Mouse (Mus musculus): ENCODE measurements at regions not wholly inside any gene's neighbourhood (a gene's known extent, or its start where the extent isn't known, plus 50 kb on each side); places are given as distances from the start of the nearest gene placed in this dataset.

DNA sequence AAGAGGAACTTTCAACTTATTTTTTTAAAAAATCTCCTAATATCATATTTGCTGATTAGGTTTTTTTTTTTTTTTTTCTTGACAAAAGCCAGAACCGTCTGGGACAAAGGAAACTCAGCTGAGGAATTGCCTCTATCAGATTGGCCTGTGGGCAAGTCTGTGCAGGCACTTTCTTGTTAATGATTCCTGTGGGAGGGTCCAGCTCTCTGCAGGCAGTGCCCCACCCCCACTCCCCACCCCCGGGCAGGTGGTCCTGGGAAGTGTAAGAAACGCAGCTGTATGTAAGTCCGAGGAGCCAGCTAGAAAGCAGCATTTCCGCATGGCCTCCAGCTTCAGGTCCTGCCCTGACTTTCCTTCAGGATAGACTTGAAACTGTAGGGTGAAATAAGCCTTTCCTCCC is 377.7 kb downstream of the Sox2 start:
- in situ Hi-C loops (cut with MboI, MseI), result no loop called here

DNA sequence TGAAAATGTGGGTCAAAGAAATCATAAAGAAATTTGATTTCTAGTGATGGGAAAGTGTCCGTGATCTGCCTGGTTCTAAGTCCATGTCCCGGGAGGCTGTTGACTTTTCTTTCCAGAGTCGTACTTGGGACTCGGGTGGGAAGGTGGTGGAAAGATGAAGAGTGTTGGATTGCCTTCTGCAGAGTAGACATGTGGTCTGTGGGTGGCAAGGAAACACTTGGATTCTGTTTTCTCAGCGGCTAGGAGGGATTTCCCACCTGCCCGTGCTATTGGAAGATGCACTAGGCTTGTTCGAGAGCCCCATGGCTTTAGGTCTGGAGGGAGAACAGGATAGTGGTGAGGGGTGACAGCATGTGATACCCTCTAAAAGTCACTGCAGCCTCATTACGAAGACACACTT is 379.7 kb downstream of the Sox2 start:
- in situ Hi-C loops (cut with MboI, MseI), result no loop called here

DNA sequence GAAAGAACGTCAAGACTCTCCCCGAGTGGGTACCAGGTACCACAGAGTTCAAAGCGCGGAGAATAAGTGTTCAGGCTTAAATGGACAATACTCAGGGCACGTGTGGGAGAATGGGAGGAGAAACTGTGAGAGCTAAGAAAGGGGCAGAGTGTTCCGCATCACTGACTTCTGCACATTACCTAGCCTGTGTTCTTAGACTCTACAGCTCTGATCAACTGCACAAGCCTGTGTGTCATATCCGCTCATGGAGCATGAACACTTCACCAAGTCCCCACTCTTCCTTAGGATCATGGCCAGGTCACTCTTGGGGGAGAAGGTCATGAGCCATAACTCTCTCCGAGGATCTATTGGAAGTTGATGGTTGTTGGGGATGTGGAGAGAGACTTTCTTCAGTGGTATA is 383.4 kb downstream of the Sox2 start:
- in situ Hi-C loops (cut with MboI, MseI), result no loop called here

DNA sequence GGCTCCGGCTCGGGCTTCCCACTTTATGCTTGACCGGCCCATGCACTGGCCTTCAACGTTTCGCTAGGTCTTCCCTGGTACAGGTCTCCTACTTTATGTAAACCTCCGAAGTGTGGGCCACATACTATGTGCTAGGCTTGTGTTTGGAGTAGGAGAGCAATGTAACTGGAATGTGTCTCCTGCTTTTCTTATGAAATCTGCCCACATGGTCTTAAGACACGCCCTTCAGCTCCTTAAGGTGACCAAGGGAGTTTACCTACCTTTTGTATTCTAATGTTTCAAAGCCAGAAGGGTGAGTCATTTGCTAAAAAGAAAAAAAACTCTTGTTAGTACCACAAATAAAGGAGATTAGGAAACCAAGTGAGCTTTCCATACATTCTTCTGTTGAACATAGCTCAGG is 385.0 kb downstream of the Sox2 start:
- in situ Hi-C loops (cut with MboI, MseI), result no loop called here

DNA sequence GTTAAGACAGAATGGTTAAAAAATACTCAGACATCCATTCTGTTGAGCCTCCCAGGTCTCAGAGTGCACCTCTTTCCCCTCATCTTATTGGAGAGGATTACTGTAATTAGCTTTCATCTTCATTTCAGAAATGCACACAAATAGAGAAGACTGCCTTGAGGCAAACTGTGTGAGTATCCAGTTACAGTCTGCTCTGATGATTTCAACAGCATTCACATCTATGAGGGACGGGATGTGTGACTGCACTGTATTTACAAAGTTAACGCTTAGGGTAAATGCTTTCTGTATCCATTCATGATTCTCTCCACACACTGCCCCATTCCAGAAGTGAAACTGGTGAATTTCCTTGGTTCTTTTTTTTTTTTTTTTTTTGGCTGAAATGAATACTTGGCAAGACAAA is 393.5 kb downstream of the Sox2 start:
- in situ Hi-C loops (cut with MboI, MseI), result no loop called here

DNA sequence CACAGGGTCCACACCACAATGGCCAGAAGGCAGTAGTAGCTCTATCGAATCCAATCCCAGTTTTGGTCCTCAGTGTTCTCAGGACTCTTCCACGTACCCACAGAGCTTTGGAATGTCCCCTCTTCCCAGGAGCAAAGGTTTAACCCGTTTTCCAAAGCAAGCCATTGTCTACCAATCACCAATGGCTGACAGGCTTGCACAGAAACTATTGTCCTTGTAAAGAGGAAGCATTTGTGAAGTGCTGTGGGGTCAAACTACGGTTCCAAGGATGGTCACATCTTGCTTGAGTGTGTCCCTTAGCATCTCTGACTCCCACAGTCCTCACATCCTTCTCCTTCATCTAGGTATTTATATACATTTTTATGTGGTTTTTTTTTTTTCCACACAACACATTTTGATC is 409.2 kb downstream of the Sox2 start:
- in situ Hi-C loops (cut with MboI, MseI), result loop anchor here (25.0 kb wide), 1 partner anchor 497 kb away; no protein-coding TSS in a partner anchor

DNA sequence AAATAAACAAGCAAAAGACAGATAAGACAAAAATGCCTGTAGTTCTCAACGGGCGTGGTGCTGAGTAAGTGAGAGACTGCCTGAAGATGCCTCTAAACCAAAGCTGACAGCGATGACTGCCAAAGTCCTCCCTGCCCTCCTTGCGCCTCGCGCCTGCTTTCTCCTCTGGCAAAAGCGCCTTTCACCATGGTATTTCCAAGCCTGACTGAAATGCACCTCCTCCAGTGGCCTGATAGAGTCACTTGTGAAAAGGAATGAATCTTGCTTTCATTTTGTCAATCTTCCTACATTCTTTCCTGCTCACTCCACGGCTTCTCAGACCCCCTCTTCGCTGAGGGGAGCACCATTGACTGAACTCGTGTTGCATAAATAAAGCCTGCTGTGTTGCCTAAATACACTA is 409.8 kb downstream of the Sox2 start:
- in situ Hi-C loops (cut with MboI, MseI), result loop anchor here (25.0 kb wide), 1 partner anchor 498 kb away; no protein-coding TSS in a partner anchor

DNA sequence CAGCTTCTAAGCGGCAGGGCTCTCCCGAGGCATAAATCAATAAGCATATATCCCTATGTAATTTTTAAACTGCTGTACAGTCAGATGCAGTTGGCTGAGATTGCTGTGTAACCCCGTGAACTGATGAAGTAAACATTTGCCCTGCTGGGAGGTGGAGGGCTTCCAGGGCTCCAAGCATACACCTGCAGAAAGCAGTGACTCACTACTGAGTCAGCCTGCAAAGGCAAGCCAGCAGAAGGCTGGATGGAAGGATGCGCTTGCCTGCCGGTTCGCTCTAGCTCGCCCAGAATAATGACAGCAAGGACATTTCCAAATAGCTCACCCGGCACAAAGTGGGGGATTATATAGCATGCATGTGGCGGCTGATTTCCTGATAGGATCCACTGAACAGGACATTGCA is 416.6 kb downstream of the Sox2 start:
- in situ Hi-C loops (cut with MboI, MseI), result loop anchor here (25.0 kb wide), 1 partner anchor 505 kb away; no protein-coding TSS in a partner anchor

DNA sequence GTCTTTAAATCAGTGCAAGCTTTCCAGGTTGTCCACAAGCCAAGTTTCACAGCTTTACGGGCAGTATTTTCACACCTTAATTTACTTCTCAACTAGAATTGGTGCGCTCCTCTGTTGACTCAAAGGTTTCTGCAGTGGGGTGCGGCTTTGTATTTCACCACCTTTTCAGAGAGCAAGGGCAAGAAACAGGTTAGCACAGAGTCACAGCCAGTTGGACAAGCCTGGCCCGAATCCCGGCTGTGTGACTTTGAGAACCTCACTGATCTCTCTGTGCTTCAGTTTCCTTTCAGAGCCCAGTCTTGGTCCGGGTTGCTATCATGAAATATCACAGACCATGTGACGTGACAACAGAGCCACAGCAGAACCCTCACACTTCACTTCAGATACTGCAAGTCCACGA is 418.4 kb downstream of the Sox2 start:
- in situ Hi-C loops (cut with MboI, MseI), result loop anchor here (25.0 kb wide), 1 partner anchor 506 kb away; no protein-coding TSS in a partner anchor

DNA sequence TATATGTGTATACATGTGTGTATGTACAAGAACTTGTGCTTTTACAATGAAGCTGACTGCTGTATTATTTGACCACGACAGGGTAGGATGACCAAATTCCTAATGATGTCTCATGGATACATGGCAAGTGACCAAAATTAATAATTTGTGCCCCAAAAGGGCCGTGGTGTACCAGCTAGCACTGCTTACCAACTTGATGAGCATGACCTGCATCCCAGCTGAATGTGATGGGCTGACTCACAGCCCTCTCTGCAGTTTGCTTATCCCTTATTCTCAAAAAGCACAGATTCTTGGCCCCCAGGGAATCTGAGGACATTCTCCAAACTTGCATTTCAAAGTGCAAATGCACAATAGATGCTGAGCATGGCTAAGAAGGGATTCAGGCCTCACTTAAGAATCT is 420.8 kb downstream of the Sox2 start:
- in situ Hi-C loops (cut with MboI, MseI), result loop anchor here (25.0 kb wide), 1 partner anchor 509 kb away; no protein-coding TSS in a partner anchor

DNA sequence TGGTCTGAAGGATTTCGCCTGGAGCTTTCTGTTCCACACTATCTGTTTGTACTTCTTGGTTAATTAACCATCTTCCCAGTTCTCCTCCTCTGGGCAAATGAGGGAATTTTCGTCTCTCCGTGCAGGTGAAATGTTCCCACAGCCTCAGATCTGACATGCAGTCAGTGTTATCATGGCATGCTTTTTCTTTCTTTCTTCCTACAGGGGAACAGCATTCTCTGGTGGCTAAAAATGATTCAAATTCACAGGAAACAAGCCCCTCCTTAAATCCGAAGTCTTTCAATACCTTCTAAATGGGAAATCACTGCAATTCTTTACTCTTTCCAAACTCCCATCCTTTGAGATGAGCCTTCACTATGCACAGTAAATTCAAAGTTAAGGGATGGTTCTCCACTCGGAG is 429.7 kb downstream of the Sox2 start:
- in situ Hi-C loops (cut with MboI, MseI), result no loop called here

DNA sequence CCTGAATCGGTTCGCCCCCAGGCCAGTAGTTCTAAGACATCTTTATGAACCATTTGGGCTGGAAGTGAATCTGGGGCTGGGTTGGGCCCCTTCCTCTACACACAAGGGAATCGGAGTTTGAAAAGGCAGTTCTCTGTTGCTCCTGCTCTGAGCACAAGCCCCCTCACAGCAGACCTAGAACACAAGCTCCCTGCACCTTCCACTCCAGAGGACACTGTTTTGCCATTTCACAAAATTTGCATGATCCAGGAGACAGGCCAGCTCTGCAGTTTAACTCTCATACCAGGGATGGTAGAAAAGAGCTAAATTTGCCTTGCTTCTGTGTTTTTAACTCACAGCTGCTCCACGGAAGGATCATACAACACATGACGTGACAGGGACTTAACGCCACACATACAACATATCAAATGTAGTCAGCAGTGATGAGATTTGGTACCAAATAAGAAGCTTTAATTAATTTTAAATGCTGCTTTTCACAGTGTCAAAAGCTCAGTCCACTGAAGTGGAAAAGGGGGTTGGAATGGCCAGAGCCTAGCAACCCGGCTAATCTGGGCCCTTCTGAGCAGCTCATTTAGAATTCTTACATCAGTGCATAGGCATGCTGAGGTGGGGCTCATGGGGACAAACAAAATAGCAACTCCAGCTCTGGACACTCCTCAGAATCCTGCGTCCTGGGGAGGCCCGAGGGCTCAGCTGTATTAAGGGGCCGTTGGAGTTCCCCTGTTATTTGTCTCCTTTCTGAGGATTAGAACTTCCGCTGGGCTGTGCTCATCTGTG is 434.1 kb downstream of the Sox2 start:
- in situ Hi-C loops (cut with MboI, MseI), result no loop called here

DNA sequence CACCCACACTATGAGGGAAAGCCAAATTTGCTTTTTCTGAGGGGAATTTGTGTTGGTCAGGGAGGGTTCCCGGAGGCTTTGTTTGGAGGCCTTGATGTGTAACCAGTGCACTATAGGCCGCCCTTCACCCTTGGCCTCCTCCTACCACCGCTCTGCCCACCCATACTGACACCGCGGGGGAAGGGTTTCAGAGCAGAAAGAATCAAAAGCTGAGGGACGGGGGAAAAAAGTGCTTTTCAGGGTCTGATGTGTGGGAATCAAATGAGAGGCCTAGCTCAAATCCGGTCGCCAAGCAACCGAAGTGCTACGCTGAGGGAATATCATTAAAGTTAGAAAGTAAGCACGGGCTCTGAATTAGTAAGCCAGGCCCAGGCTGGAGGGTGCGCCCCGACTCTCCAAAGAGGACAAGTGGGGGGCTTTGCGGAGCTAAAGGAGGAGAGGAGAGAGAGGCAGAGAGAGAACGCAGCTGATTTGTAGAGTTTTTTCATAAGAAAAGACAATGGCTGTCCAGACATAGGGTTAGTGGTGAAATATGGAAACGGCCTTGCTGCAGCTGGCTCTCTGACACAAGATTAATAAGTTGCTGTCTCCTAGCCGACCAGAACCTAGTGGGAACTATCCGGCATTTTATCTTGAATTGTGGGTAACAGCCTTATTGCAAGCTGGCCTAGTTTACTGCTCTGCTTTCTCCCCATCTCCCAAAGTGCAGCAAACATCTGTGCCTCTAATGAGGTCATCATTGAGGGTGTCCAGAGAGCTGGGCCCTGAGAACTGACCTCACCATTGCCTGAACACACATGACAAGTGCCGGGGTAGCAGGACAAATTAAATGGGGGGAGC is 438.3 kb downstream of the Sox2 start:
- in situ Hi-C loops (cut with MboI, MseI), result no loop called here

DNA sequence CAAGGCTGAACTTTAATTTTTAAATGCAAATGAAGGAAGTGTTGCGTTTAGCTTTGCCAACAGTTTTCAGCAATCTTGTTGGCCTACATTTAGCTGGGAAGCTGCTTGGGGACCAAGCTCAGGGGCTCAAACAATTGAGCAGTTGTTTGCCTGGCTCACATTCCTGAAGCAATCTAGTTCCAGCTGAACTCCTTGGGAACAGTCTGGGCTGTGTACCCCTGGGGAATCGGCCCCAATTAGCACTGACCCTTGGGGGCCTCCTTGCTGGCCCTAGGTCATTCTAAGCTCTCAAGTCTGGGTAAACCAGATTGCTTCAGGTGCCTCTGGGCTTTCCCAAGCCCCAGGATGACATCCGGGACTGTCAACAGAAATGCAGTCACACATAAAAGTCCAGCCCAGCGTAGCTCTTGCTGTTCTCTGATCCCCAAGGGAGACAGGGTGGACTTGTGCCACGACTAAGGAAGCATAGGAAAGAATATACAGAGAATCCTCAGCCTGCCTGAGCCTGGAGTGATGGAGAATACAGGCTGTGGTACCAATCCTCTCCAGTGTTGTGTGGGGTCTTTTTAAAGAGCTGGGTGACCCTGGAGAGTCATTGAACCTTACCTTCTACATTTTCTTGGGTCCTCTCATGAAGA is 440.4 kb downstream of the Sox2 start:
- in situ Hi-C loops (cut with MboI, MseI), result no loop called here

DNA sequence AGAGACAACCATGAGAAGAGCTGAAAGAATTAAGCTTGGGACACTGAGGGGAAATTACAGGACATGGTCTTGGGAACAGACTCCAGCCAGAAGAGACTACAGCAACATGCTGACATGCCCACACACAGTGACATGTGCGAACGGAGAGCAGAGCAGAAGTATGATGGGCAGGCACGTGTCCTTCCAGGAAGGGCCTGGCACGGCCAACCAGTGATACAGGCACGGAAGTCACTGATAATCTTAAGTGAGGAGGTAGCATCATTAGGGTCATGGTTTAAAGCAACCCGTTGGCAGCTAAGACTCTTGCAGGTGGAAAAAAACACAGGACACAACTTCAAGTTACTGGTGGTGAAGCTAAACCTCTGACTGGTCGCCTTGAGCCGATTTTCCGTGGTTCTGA is 442.8 kb downstream of the Sox2 start:
- in situ Hi-C loops (cut with MboI, MseI), result no loop called here

DNA sequence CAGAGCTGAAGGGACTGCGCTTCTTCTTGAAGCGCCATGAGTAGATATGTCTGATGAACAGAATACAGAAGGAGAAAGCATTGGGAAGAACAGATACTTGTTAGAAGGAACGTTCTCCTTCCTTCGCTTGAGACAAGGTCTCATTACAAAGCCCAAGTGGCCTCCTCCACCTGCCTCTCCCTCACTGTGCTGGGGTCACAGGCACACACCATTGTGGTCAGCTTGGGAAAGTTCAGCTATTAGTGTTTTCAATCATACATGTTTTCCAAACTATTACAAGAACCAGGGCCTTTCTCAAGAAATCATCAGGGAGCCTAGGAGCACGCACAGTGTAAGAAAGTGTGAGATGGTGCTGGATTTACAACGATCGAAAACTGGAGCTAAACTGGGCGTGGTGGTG is 445.0 kb downstream of the Sox2 start:
- in situ Hi-C loops (cut with MboI, MseI), result no loop called here

DNA sequence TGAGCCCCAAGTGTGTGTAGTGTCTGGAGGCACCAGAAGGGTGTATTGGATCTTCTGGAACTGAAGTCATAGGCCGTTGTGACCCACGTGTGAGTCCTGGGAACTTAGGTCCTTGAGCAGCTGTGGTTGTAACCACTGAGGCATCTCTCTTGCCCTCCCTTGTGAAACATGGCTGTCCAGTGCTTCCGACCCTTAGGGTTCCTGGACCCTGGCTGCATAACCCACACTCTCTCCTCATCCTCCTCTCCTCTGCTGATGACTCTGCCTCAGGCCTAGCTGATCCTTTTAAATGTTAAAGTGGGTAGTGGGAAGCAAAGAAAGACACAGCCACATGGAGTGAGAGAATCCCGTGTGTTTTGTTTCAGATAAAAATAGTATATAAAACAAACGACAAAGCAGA is 446.2 kb downstream of the Sox2 start:
- in situ Hi-C loops (cut with MboI, MseI), result no loop called here

DNA sequence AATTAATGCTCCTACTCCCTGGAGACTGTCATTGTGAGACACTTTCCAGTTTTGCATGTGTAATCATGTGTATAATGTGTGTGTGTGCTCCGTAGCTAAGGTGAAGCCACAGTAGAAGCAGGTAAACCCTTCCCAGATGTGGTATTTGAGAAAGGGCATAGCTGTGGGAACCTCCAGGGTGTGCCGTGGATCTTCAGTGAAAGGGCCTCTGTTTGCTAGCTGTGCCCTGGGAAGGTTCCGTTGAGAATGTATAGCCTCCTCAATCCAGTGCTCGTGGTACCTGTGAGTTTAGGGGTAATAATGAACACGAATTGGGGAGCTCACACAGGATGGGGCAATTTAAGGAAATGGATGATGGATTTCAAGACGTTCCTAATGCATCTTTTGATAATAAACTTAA is 447.6 kb downstream of the Sox2 start:
- in situ Hi-C loops (cut with MboI, MseI), result no loop called here

DNA sequence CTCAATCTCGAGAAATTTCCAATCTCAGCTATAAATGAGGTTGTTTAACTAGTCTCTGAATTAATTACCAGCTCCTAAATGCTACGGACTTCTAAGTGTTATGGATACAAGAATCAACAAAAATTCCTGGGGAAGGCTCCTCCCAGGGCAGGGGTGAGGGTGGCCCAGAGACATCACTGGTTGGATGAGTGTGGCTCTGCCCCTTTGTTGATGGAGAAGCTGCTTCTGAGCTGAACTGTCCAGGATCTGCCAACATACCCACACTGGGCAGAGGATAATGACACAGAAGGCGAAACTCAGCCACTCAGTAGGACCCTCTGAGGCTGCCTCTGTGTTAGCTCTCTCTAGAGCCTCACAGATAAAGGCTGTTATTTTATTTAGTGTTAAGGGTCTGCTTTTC is 449.0 kb downstream of the Sox2 start:
- in situ Hi-C loops (cut with MboI, MseI), result no loop called here

DNA sequence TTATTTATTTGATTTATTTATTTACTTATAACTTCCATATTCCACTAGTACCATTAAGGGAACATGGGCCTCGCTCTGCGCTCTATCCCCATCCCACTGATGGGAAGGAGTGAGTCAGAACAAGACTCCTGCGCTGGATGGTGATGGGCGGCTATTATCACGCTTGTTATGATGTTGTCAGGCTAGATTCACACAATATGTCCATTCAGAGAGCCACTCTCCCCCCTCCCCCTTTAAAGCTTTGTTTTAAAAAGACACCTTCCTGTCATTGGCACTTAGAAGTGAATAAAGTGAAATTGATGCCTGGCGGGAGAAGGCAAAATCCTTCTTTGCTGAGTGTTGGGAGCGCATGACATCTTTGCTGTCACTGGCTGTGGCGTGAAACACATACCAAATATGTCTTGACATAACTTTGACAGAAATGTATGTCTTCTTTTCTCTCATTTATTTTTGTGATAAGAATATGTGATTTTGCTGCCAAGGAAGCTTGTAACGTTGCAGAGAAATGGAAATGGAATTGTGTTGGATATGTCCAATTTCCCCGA is 449.7 kb downstream of the Sox2 start:
- in situ Hi-C loops (cut with MboI, MseI), result loop anchor here (10.0 to 25.0 kb wide), 2 partner anchors 455 to 1138 kb away; no protein-coding TSS in a partner anchor

DNA sequence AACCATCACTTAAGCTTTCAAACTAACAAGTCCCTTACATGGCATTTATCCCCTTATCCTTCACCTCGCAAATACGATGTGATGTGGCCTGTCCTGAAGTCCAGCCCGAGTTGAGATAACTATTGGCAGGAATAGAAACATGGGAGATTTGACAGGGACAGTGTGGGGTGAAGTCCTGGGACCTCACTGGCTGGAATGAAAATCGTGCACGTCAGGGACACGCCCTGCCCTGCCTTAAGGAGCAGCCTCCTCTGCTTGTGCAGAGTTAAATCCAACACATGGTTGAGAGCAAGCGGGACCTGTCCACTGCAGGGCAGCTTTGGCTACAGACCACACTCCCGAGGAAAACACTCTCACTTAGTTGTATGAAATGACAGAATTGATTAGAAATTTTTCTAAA is 451.1 kb downstream of the Sox2 start:
- in situ Hi-C loops (cut with MboI, MseI), result loop anchor here (10.0 to 25.0 kb wide), 2 partner anchors 456 to 1139 kb away; no protein-coding TSS in a partner anchor

DNA sequence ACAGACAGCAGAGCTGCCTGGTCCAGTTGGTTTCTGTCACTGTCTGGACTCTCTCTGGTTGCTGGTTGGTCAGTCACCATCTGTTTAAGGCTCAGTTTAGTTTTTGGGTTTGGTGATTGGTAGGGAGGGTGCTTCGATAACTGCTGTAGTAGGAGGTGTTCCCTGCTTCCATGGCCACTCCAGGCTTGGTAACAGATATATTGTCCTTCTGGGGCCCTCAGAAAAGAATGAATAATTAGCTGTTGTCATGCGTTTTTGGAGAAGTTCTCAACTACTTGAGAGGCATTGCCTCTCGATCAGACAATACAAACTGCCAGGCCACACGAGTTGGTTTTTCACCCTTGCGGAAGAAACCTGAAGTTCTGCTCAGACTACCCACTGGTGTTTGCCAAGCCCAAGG is 451.7 kb downstream of the Sox2 start:
- in situ Hi-C loops (cut with MboI, MseI), result loop anchor here (10.0 to 25.0 kb wide), 2 partner anchors 457 to 1140 kb away; no protein-coding TSS in a partner anchor

Measured in regulatory T cell (primary cell).